Mouse (Mus musculus) neural tube, embryonic 11.5 days (tissue): ENCODE measurements around the gene Col9a1. TPM values are rescaled to one million over a fixed set of nuclear protein-coding genes. Genes with fewer than 3 reads are reported as not detected.

Experiments
- ATAC-seq: fragments of 200-750 bp; cut with Nextera tagmentation; 2 replicates; pipeline ENCODE4 v1.8.0; 2017; ENCODE audit warnings: moderate number of reproducible peaks, mild to moderate bottlenecking, moderate TSS enrichment, moderate library complexity; ENCODE audit not compliant: insufficient read depth, low FRiP score, low TSS enrichment
- DNase-seq: peaks from one replicate; pipeline ENCODE4 v3.0.0-alpha.2; 2015; ENCODE audit warnings: low spot score
- H3K27ac ChIP-seq: fragments of 300-500 bp; sonication (generic); 2 replicates; pipeline ENCODE4 v1.5.1; 2014; ENCODE audit warnings: low read depth, mild to moderate bottlenecking, low read length
- H3K27me3 ChIP-seq: fragments of 300-500 bp; sonication (generic); 2 replicates; pipeline ENCODE4 v1.6.1; 2014; ENCODE audit warnings: mild to moderate bottlenecking, low read length, mixed read lengths; ENCODE audit not compliant: control insufficient read depth, insufficient read depth
- H3K36me3 ChIP-seq: fragments of 300-500 bp; sonication (generic); 2 replicates; pipeline ENCODE4 v1.6.1; 2014; ENCODE audit warnings: mild to moderate bottlenecking, low read length, moderate library complexity, mixed read lengths; ENCODE audit not compliant: control insufficient read depth, insufficient read depth
- H3K4me1 ChIP-seq: fragments of 300-500 bp; sonication (generic); 2 replicates; pipeline ENCODE4 v1.6.1; 2014; ENCODE audit warnings: low read length, mixed read lengths; ENCODE audit not compliant: control insufficient read depth, insufficient read depth
- H3K4me2 ChIP-seq: fragments of 300-500 bp; sonication (generic); 2 replicates; pipeline ENCODE4 v1.6.1; 2014; ENCODE audit warnings: low read depth, mild to moderate bottlenecking, moderate library complexity
- H3K4me3 ChIP-seq: fragments of 300-500 bp; sonication (generic); 2 replicates; pipeline ENCODE4 v1.5.1; 2014; ENCODE audit warnings: low read depth, low read length
- H3K9ac ChIP-seq: fragments of 300-500 bp; sonication (generic); 2 replicates; pipeline ENCODE4 v1.6.1; 2014; ENCODE audit warnings: mild to moderate bottlenecking, low read length
- H3K9me3 ChIP-seq: fragments of 300-500 bp; sonication (generic); 2 replicates; pipeline ENCODE4 v1.6.1; 2016; ENCODE audit warnings: low read length; ENCODE audit not compliant: control insufficient read depth
- WGBS: fragments of 180-500 bp; shearing (Covaris S2); extraction: QIAGEN DNeasy Blood & Tissue Kit; methylation state at CpG from one replicate; pipeline ENCODE4 v1.1.7; 2014; 5-methylcytosine and 5-hydroxymethylcytosine counted together
- polyA plus RNA-seq: library from polyadenylated mRNA; unstranded; fragments of >200 nt; fragmentation: Nextera tagmentation; extraction: Ambion mirVana; gene quantifications from 2 replicates; pipeline ENCODE4 v1.2.1, GENCODE M21; 2014

The Col9a1 gene
- polyA plus RNA-seq, 1 experiment from 2014 or later, result 40.2 TPM

DNA sequence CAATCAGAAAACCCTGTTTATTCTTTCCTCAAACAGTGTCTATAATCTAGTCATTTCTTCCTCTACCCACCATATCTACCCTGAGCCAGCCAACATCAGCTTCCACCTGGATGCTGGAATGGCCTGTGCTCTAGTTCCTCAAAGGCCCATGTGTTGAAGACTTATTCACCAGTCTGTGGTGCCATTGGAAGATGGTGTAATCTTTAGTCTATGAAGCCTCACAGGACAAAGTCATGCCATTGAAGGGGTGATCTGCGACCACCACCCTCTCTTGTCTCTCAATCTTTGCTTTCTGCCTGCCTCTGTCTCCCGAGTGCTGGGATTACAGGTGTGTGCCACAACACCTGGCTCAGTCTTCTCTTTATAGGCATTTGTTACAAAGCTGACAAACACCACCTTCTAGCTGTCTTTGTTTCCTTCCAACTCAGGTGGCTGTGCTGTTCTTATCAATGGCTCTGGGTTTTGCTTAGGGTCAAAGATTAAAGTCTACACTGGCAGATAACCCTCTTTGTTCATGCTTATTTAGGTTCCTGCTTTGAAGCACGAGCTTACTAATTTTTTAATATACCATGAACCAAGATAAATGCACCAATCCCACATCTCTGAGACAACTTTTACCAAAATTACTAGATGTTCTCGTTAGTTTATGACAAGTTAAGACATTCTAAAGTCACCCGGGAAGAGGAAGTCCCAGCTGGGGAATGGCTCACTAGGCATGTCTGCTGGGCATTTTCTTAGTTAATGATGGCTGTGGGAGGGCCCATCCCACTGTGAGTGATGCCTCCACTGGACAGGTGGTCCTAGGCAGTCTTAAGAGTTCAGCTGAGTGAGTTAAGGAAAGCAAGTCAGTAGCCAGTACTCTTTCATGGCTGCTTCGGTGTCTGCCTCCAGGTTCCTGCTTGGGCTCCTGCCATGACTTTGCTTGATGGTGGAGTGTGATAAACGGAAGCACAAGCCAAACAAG, 117.9 kb downstream of the Col9a1 start:
- H3K9ac ChIP-seq, result no peak overlapping the region
- WGBS, result 80% methylated on average over 7 of the region's 7 CpGs
- no peaks in the 10 kb centered on the region for H3K36me3 ChIP-seq
- H3K4me2 ChIP-seq, result no peak overlapping the region
- no peaks in the 10 kb centered on the region for H3K27me3 ChIP-seq
- no peak overlapping the region for H3K27ac ChIP-seq
- ATAC-seq (no peak), DNase-seq (no peak)
- H3K9me3 ChIP-seq, result no peaks in the 10 kb centered on the region
- no peak overlapping the region for H3K4me3 ChIP-seq
- no peaks in the 10 kb centered on the region for H3K4me1 ChIP-seq

DNA sequence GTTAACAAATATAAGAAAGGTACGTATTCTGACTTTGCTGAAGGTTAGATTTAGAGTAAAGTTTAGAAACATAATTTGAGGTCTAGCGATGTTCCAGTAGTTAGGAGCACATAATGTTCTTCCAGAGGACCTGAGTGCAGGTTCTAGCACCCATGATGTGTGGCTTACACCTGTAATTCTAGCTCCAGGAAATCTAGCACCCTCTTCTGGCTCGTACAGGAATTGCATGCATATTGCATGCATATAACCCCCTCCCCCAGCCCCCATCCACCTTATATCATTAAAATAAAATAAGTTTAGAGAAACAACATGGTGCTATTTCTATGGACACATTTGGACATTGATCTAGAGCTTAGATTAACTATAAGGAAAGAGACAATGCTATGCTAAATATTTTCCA, 123.3 kb downstream of the Col9a1 start:
- Histone ChIP-seq H3K9ac (no peak overlapping the region), H3K27ac (no peak overlapping the region), H3K4me1 (no peaks in the 10 kb centered on the region), H3K4me3 (no peak overlapping the region), H3K4me2 (no peak overlapping the region), H3K36me3 (no peaks in the 10 kb centered on the region), H3K9me3 (no peaks in the 10 kb centered on the region), H3K27me3 (no peaks in the 10 kb centered on the region)
- DNase-seq, result no peak
- no peak for ATAC-seq
- WGBS, result 82% methylated on average over 3 of the region's 3 CpGs

Other genes starting within 250 kb of the Col9a1 start
- gene Sdhaf4, start 172.0 kb upstream of the Col9a1 start, polyA plus RNA-seq, result 62.3 and 68.8 TPM in 2 replicates
- gene Fam135a, start 77.3 kb upstream of the Col9a1 start, polyA plus RNA-seq, result 40.3 and 41.9 TPM in 2 replicates